Mouse (Mus musculus) layer of hippocampus, postnatal 10 days (tissue): Measurements from ENCODE around the gene Dlgap4. TPM values are rescaled to one million over a fixed set of nuclear protein-coding genes. Genes with fewer than 3 reads are reported as not detected.
A peak's percentile ranks its signal among the peaks of the same experiment; 100 is the strongest.

Experiments used
- DNase-seq, 2 experiments: peaks; one replicate each; pipeline ENCODE4 v3.0.0; 2021; ENCODE audit warnings: low spot score in 2 of 2
- total RNA-seq, 2 experiments: library from RNA; stranded (reverse); gene quantifications; 2 replicates each; pipeline ENCODE4 v1.2.3; 2021

The Dlgap4 gene
- total RNA-seq, 2 experiments from 2014 or later = 220 to 257 TPM

- DNase-seq = peak; percentile 46 to 49
Measured at GRCm38 (mm10) chr2:156732109-156732508, 118.6 kb downstream of the Dlgap4 start.

- DNase-seq = no peak
Measured at GRCm38 (mm10) chr2:156735761-156736335, 122.3 kb downstream of the Dlgap4 start.

GRCm38 (mm10) chr2:156736846-156737245 lies 123.3 kb downstream of the Dlgap4 start:
- DNase-seq = no peak

GRCm38 (mm10) chr2:156737976-156738375 lies 124.5 kb downstream of the Dlgap4 start:
- no peak for DNase-seq

- no peak for DNase-seq
Measured at GRCm38 (mm10) chr2:156741265-156741664, 127.8 kb downstream of the Dlgap4 start.

GRCm38 (mm10) chr2:156741998-156742397 lies 128.5 kb downstream of the Dlgap4 start:
- no peak for DNase-seq

GRCm38 (mm10) chr2:156743248-156743647 lies 129.7 kb downstream of the Dlgap4 start:
- no peak for DNase-seq

GRCm38 (mm10) chr2:156744414-156744813 lies 130.9 kb downstream of the Dlgap4 start:
- DNase-seq = no peak

- DNase-seq = no peak
Measured at GRCm38 (mm10) chr2:156747315-156747714, 133.8 kb downstream of the Dlgap4 start.

GRCm38 (mm10) chr2:156749687-156750086 lies 136.2 kb downstream of the Dlgap4 start:
- DNase-seq = no peak

GRCm38 (mm10) chr2:156756937-156757336 lies 143.4 kb downstream of the Dlgap4 start:
- no peak for DNase-seq

- DNase-seq = no peak
Measured at GRCm38 (mm10) chr2:156760843-156761505, 147.5 kb downstream of the Dlgap4 start.

GRCm38 (mm10) chr2:156761521-156762278 lies 148.2 kb downstream of the Dlgap4 start:
- no peak for DNase-seq

GRCm38 (mm10) chr2:156762499-156762898 lies 149.0 kb downstream of the Dlgap4 start:
- DNase-seq = no peak

GRCm38 (mm10) chr2:156763101-156763500 lies 149.6 kb downstream of the Dlgap4 start:
- peak; percentile 53 to 59 for DNase-seq

- DNase-seq = no peak
Measured at GRCm38 (mm10) chr2:156764022-156764421, 150.5 kb downstream of the Dlgap4 start.

- DNase-seq = no peak
Measured at GRCm38 (mm10) chr2:156764747-156765146, 151.2 kb downstream of the Dlgap4 start.

- no peak for DNase-seq
Measured at GRCm38 (mm10) chr2:156765593-156765992, 152.1 kb downstream of the Dlgap4 start.

- DNase-seq = no peak
Measured at GRCm38 (mm10) chr2:156766227-156767019, 152.9 kb downstream of the Dlgap4 start.

GRCm38 (mm10) chr2:156767108-156767507 lies 153.6 kb downstream of the Dlgap4 start:
- no peak for DNase-seq

GRCm38 (mm10) chr2:156769274-156769673 lies 155.8 kb downstream of the Dlgap4 start:
- no peak for DNase-seq
